Mouse (Mus musculus) E14TG2a.4 (cell line): ENCODE measurements around the gene Ccdc65.

ENCODE experiments used
- CTCF ChIP-seq: conservative IDR thresholded peaks from 2 replicates; pipeline ENCODE4 v1.5.1; 2014; ENCODE audit warnings: low read length
- NANOG ChIP-seq: IDR thresholded peaks from 2 replicates; pipeline ENCODE4 v1.6.1; 2014; ENCODE audit warnings: borderline replicate concordance, low read length, mixed read lengths
- POU5F1 ChIP-seq: IDR thresholded peaks from 2 replicates; pipeline ENCODE4 v1.6.1; 2014; ENCODE audit warnings: low read length, borderline replicate concordance

DNA sequence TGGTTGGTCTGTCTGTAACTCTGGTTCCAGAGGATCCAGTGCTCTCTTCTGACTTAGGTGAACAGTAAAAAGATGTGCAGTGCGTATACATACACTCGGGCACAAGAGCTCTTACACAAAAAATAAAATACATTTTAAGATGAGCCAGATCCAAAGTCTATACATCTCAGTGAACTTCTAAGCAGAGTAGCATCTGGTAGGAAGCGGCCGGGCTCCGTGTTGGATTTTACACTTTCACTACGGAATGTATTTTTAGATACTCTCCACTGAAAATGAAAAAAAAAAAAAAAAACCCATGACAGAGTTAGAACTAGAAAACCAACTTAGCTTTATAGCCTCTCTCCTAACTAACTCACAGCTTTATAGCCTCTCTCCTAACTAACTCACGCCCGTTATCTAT is 27.3 kb upstream of the Ccdc65 start:
- TF ChIP-seq CTCF (no peak), POU5F1 (no peak), NANOG (no peak)
